Mouse (Mus musculus): Measurements from ENCODE around the gene Tdp2. TPM values are rescaled to one million over a fixed set of nuclear protein-coding genes. Genes with fewer than 3 reads are reported as not detected.

Gene Tdp2
- total and polyA plus RNA-seq, 3 experiments: 37.4 to 96.6 (median 44.5) TPM

DNA sequence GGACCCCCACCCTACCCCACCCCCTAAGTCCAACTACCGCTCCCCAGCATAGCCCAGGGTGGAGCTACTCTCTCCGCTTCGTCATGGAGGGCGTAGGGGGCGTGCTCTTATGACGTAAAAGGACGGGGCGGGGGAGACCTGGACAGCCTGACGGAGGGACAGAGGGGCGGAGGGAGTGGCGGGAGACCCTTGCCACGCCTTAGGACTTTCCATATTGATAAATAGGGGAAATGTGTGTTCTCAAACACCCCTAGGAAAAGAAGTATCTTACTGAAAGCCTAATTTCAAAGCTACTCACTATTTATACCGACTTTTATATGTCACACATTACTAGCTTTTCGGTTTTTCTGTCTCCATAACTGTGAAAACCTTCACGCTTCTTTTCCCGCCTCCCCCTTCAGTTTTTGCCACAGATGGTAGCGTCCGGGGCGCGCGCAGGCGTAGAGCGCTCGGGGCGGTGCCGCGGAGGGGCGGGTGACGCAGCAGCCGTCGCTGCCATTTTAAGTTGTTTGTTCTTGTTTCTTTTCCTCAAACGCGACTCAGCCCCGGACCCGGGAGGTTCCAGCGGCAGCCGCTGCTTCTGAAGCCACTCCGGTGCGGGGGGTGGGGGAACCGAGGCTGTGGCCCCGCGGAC, 30.7 kb upstream of the Tdp2 start:
- Histone ChIP-seq H3K9me3 (replicated peaks; ENCODE audit: low read length) (no peaks in the 10 kb centered on the region), H3K4me3 (replicated peaks in 1 of 3; ENCODE audit: low read depth in 2 of 3, low read length in 2 of 3, poor library complexity in 1 of 3) (peak overlapping the region; percentile 87 to 97 (median 91)), H3K4me2 (ENCODE audit: insufficient read depth, low read depth, poor library complexity, severe bottlenecking) (peak overlapping the region; percentile 52; the same call in 1 of the 2 replicates), H3K79me2 (replicated peaks; ENCODE audit: control insufficient read depth, extremely low read depth, insufficient read depth, poor library complexity, severe bottlenecking) (peaks cover 37% of the 10 kb centered on the region), H3K36me3 (replicated peaks in 1 of 2; ENCODE audit: control insufficient read depth in 1 of 2, insufficient read depth in 1 of 2, low read length in 1 of 2) (peaks cover 8 to 14% of the 10 kb centered on the region in 2 experiments), H3K9ac (ENCODE audit: insufficient read depth, low read depth) (peak overlapping the region; percentile 97), H3K27ac (ENCODE audit: insufficient read depth, low read depth) (peak overlapping the region; percentile 93), H3K4me1 (ENCODE audit: control insufficient read depth in 1 of 2, insufficient read depth in 2 of 2) (peaks cover 5 to 17% of the 10 kb centered on the region in 2 experiments; a peak in 3 of 4 replicates), H3K27me3 (replicated peaks) (no peaks in the 10 kb centered on the region)
- dilution Hi-C loops (cut with MboI; ENCODE audit: extremely low pct_ligation_motif_present, extremely low pct_unique_long_range_greater_than_20kb, low sequenced_read_pairs) (no loop called here), in situ Hi-C loops (cut with MboI; ENCODE audit: low pct_ligation_motif_present, low pct_unique_long_range_greater_than_20kb, low sequenced_read_pairs) (no loop called here)
- no peak; the same call in 1 of the 2 replicates for TF ChIP-seq ELF1 (IDR thresholded peaks at IDR 0.05; ENCODE audit: low read depth, low read length)
- TF ChIP-seq JUND (conservative IDR thresholded peaks at IDR 0.05; ENCODE audit: low read depth, low read length): no peak; the same call in 1 of the 2 replicates
- TF ChIP-seq CHD2 (IDR thresholded peaks at IDR 0.05; ENCODE audit: low read length): no peak; the same call in 1 of the 2 replicates
- TF ChIP-seq UBTF (IDR thresholded peaks at IDR 0.05; ENCODE audit: low read depth, low read length): no peak
- no peak; the same call in 1 of the 2 replicates for TF ChIP-seq IRF4 (IDR thresholded peaks at IDR 0.05; ENCODE audit: low read depth, low read length)
- TF ChIP-seq ZNF384 (IDR thresholded peaks at IDR 0.05; ENCODE audit: low read depth, low read length): no peak
- TF ChIP-seq CHD1 (IDR thresholded peaks at IDR 0.05; ENCODE audit: low read depth, low read length): peak; percentile 100
- no peak for TF ChIP-seq ZKSCAN1 (IDR thresholded peaks at IDR 0.05; ENCODE audit: borderline replicate concordance, low read depth, low read length)
- peak; percentile 100 for TF ChIP-seq NELFE (IDR thresholded peaks at IDR 0.05; ENCODE audit: low read depth, low read length)
- TF ChIP-seq RAD21 (IDR thresholded peaks at IDR 0.05; ENCODE audit: low read depth, low read length): no peak
- peak; percentile 96 for TF ChIP-seq SIN3A (IDR thresholded peaks at IDR 0.05; ENCODE audit: low read length)
- peak; percentile 97 for TF ChIP-seq MAZ (IDR thresholded peaks at IDR 0.05; ENCODE audit: low read depth, low read length)
- peak; percentile 99 for TF ChIP-seq POLR2A (IDR thresholded peaks at IDR 0.05; ENCODE audit: low read depth, low read length)
- 0 out of 2 replicates have a peak, but pooled peaks have one; percentile 15 for TF ChIP-seq MXI1 (IDR thresholded peaks at IDR 0.05; ENCODE audit: low read depth, low read length)
- peak; percentile 98 for TF ChIP-seq POLR2AphosphoS2 (IDR thresholded peaks at IDR 0.05; ENCODE audit: low read depth, low read length)
- peak; percentile 95 for TF ChIP-seq NRF1 (IDR thresholded peaks at IDR 0.05; ENCODE audit: low read depth, low read length)
- no peak for TF ChIP-seq BHLHE40 (IDR thresholded peaks at IDR 0.05; ENCODE audit: low read depth, low read length)
- peak; percentile 70; the same call in 1 of the 2 replicates for TF ChIP-seq MYC (IDR thresholded peaks at IDR 0.05; ENCODE audit: low read depth, low read length)
- TF ChIP-seq GABPA (IDR thresholded peaks at IDR 0.05; ENCODE audit: insufficient replicate concordance, low read depth, low read length): peak; percentile 51; the same call in 1 of the 2 replicates
- TF ChIP-seq TBP (conservative IDR thresholded peaks at IDR 0.05; ENCODE audit: low read depth, low read length): peak; percentile 93
- no peak for TF ChIP-seq MAFK (IDR thresholded peaks at IDR 0.05; ENCODE audit: insufficient replicate concordance, low read length)
- TF ChIP-seq RCOR1 (conservative IDR thresholded peaks at IDR 0.05; ENCODE audit: low read depth, low read length): no peak; the same call in 1 of the 2 replicates
- no peak for TF ChIP-seq USF2 (conservative IDR thresholded peaks at IDR 0.05; ENCODE audit: low read depth, low read length)
- no peak for TF ChIP-seq ZC3H11A (IDR thresholded peaks at IDR 0.05; ENCODE audit: low read depth, low read length)
- no peak for TF ChIP-seq CTCF (conservative IDR thresholded peaks at IDR 0.05 in 1 of 2, IDR thresholded peaks at IDR 0.05 in 1 of 2; ENCODE audit: low read depth in 2 of 2, low read length in 2 of 2)
- peak; percentile 24; the same call in 1 of the 2 replicates for TF ChIP-seq MEF2A (IDR thresholded peaks at IDR 0.05; ENCODE audit: borderline replicate concordance, low read depth, low read length)
- no peak; the same call in 1 of the 2 replicates for TF ChIP-seq MAX (IDR thresholded peaks at IDR 0.05; ENCODE audit: low read length)
- TF ChIP-seq SMC3 (IDR thresholded peaks at IDR 0.05; ENCODE audit: low read depth, low read length): no peak
- 0 out of 2 replicates have a peak, but pooled peaks have one; percentile 13 for TF ChIP-seq KAT2A (IDR thresholded peaks at IDR 0.05; ENCODE audit: insufficient replicate concordance, low read length)
- TF ChIP-seq E2F4 (IDR thresholded peaks at IDR 0.05; ENCODE audit: insufficient replicate concordance, low read depth, low read length): 0 out of 2 replicates have a peak, but pooled peaks have one; percentile 69
- no peak for TF ChIP-seq EP300 (IDR thresholded peaks at IDR 0.05; ENCODE audit: low read length)
- peak; percentile 90 for TF ChIP-seq TCF12 (IDR thresholded peaks at IDR 0.05; ENCODE audit: low read depth, low read length)
- TF ChIP-seq ETS1 (conservative IDR thresholded peaks at IDR 0.05; ENCODE audit: low read depth, low read length): no peak; the same call in 1 of the 2 replicates
- TF ChIP-seq JUN (IDR thresholded peaks at IDR 0.05; ENCODE audit: insufficient read depth, low read depth, low read length): no peak; the same call in 1 of the 2 replicates
- TF ChIP-seq HCFC1 (IDR thresholded peaks at IDR 0.05; ENCODE audit: low read depth, low read length): peak; percentile 79
- TF ChIP-seq USF1 (IDR thresholded peaks at IDR 0.05; ENCODE audit: low read depth, low read length): no peak
- TF ChIP-seq PAX5 (IDR thresholded peaks at IDR 0.05; ENCODE audit: low read length): no peak
- peak; percentile 98 for TF ChIP-seq ZMIZ1 (IDR thresholded peaks at IDR 0.05; ENCODE audit: low read depth, low read length)
- peak; percentile 97 for DNase-seq (ENCODE audit: extremely low read depth)

Data from CH12.LX (cell line).